Mouse (Mus musculus) MEL (cell line): ENCODE results near the gene Chd3. TPM values are rescaled to one million over a fixed set of nuclear protein-coding genes. Genes with fewer than 3 reads are reported as not detected.

ENCODE experiments used
- DNase-seq: peaks from one replicate; pipeline ENCODE4 v3.0.0; 2011; ENCODE audit warnings: low read depth, low spot score
- H3K27ac ChIP-seq: 2 replicates; pipeline ENCODE4 v1.5.1; 2012; ENCODE audit warnings: low read depth, mild to moderate bottlenecking, control low read depth, low read length, moderate library complexity; ENCODE audit not compliant: control insufficient read depth
- H3K27me3 ChIP-seq, 2 experiments: fragments of 150-350 bp in 1 of 2; sonication (generic) in 1 of 2; 2 replicates each; pipeline ENCODE4 v1.6.1; 2012; ENCODE audit warnings: low read length in 2 of 2, mild to moderate bottlenecking in 2 of 2, improper control_type of control experiment in 1 of 2, moderate library complexity in 1 of 2; ENCODE audit not compliant: insufficient read depth in 2 of 2, control insufficient read depth in 1 of 2
- H3K36me3 ChIP-seq, 2 experiments: 2 replicates each; pipeline ENCODE4 v1.6.1; 2012 to 2014; ENCODE audit warnings: low read length in 2 of 2, improper control_type of control experiment in 1 of 2, inconsistent platforms in 1 of 2, mild to moderate bottlenecking in 1 of 2; ENCODE audit not compliant: insufficient read depth in 2 of 2, control insufficient read depth in 1 of 2
- H3K4me1 ChIP-seq, 2 experiments: fragments of 150-350 bp in 1 of 2; sonication (generic) in 1 of 2; 2 replicates each; pipeline ENCODE4 v1.6.1; 2012; ENCODE audit warnings: low read length in 2 of 2, improper control_type of control experiment in 1 of 2, mild to moderate bottlenecking in 1 of 2; ENCODE audit not compliant: insufficient read depth in 2 of 2, control insufficient read depth in 1 of 2
- H3K4me3 ChIP-seq, 2 experiments: fragments of 150-350 bp in 1 of 2; sonication (generic) in 1 of 2; 2 replicates each; pipeline ENCODE4 v1.5.1; 2012; ENCODE audit warnings: low read depth in 2 of 2, low read length in 2 of 2, mild to moderate bottlenecking in 2 of 2, moderate library complexity in 2 of 2, control low read depth in 1 of 2, improper control_type of control experiment in 1 of 2; ENCODE audit not compliant: control insufficient read depth in 1 of 2, insufficient read depth in 1 of 2
- H3K79me2 ChIP-seq: 2 replicates; pipeline ENCODE4 v1.6.1; 2012; ENCODE audit warnings: mild to moderate bottlenecking, low read length, moderate library complexity; ENCODE audit not compliant: control insufficient read depth, poor library complexity, insufficient read depth
- H3K9ac ChIP-seq: 2 replicates; pipeline ENCODE4 v1.6.1; 2012; ENCODE audit warnings: low read depth, mild to moderate bottlenecking, control low read depth, low read length, moderate library complexity; ENCODE audit not compliant: control insufficient read depth, poor library complexity, severe bottlenecking
- H3K9me3 ChIP-seq: fragments of 150-350 bp; sonication (generic); replicated peaks from 2 replicates; pipeline ENCODE4 v1.6.1; 2012; ENCODE audit warnings: mild to moderate bottlenecking, low read length, improper control_type of control experiment, moderate library complexity; ENCODE audit not compliant: insufficient read depth
- CHD1 ChIP-seq: IDR thresholded peaks from 2 replicates; pipeline ENCODE4 v1.6.1; 2012; ENCODE audit warnings: low read depth, mild to moderate bottlenecking, inconsistent platforms, low read length, improper control_type of control experiment
- CHD2 ChIP-seq: IDR thresholded peaks from 2 replicates; pipeline ENCODE4 v1.6.1; 2011; ENCODE audit warnings: low read length, improper control_type of control experiment
- GABPA ChIP-seq: IDR thresholded peaks from 2 replicates; pipeline ENCODE4 v1.6.1; 2012; ENCODE audit warnings: low read depth, mild to moderate bottlenecking, inconsistent platforms, low read length, improper control_type of control experiment, moderate library complexity
- GATA1 ChIP-seq: IDR thresholded peaks from 2 replicates; pipeline ENCODE4 v1.6.1; 2011; ENCODE audit warnings: low read depth, low read length, improper control_type of control experiment
- JUND ChIP-seq: IDR thresholded peaks from 2 replicates; pipeline ENCODE4 v1.6.1; 2011; ENCODE audit warnings: low read depth, mild to moderate bottlenecking, improper control_type of control experiment, low read length
- MYC ChIP-seq: IDR thresholded peaks from 2 replicates; pipeline ENCODE4 v1.6.1; 2011; ENCODE audit warnings: low read depth, mild to moderate bottlenecking, low read length, improper control_type of control experiment, moderate library complexity
- NELFE ChIP-seq: IDR thresholded peaks from 2 replicates; pipeline ENCODE4 v1.6.1; 2011; ENCODE audit warnings: low read depth, low read length, improper control_type of control experiment
- RAD21 ChIP-seq: IDR thresholded peaks from 2 replicates; pipeline ENCODE4 v1.6.1; 2011; ENCODE audit warnings: mild to moderate bottlenecking, low read depth, low read length, improper control_type of control experiment
- UBTF ChIP-seq: IDR thresholded peaks from 2 replicates; pipeline ENCODE4 v1.6.1; 2012; ENCODE audit warnings: low read depth, mild to moderate bottlenecking, inconsistent platforms, low read length, improper control_type of control experiment, moderate library complexity, borderline replicate concordance; ENCODE audit not compliant: insufficient read depth
- ZMIZ1 ChIP-seq: IDR thresholded peaks from 2 replicates; pipeline ENCODE4 v1.6.1; 2012; ENCODE audit warnings: low read depth, mild to moderate bottlenecking, inconsistent platforms, low read length, improper control_type of control experiment, moderate library complexity
- polyA plus RNA-seq, 2 experiments: library from polyadenylated mRNA; stranded (reverse) in 1 of 2; unstranded in 1 of 2; fragments of >175 nt in 1 of 2; fragments of >200 nt in 1 of 2; gene quantifications; 2 replicates each; pipeline versions ENCODE4 v1.2.1 to v1.2.4; 2012; ENCODE audit warnings: low replicate concordance in 2 of 2, low read depth in 1 of 2; ENCODE audit not compliant: insufficient read length in 2 of 2, insufficient read depth in 1 of 2, missing spikeins in 1 of 2
- total RNA-seq: library from RNA; depleted of rRNA; stranded (reverse); fragments of 300-350 nt; gene quantifications from 2 replicates; pipeline ENCODE4 v1.2.3, GENCODE M21; 2012

Gene Chd3
- total and polyA plus RNA-seq, 3 experiments = 37.3 to 84.9 TPM; not detected in 1

- Histone ChIP-seq H3K4me1 (peaks cover 0 to 9% of the 10 kb centered on the region in 2 experiments; a peak in 2 of 4 replicates), H3K4me3 (no peak overlapping the region), H3K9ac (no peak overlapping the region), H3K27me3 (no peaks in the 10 kb centered on the region), H3K36me3 (peaks cover 0 to 4% of the 10 kb centered on the region in 2 experiments; a peak in 3 of 4 replicates), H3K27ac (no peak overlapping the region), H3K9me3 (no peaks in the 10 kb centered on the region), H3K79me2 (peaks cover 38% of the 10 kb centered on the region)
- TF ChIP-seq UBTF (no peak), NELFE (no peak), JUND (no peak)
- DNase-seq = no peak
Measured at GRCm38 (mm10) chr11:69406867-69407723, 37.9 kb upstream of the Chd3 start.

- no peak overlapping the region for H3K9ac ChIP-seq
- no peaks in the 10 kb centered on the region for H3K27me3 ChIP-seq
- no peak overlapping the region for H3K27ac ChIP-seq
- peaks cover 2% of the 10 kb centered on the region in 2 experiments; a peak in 1 of 4 replicates for H3K36me3 ChIP-seq
- H3K79me2 ChIP-seq = peaks cover 34% of the 10 kb centered on the region
- TF ChIP-seq GABPA (no peak), RAD21 (no peak), GATA1 (no peak), CHD1 (no peak)
- DNase-seq = no peak
- peaks cover 0 to 7% of the 10 kb centered on the region in 2 experiments; a peak in 2 of 4 replicates for H3K4me1 ChIP-seq
- no peaks in the 10 kb centered on the region for H3K9me3 ChIP-seq
- H3K4me3 ChIP-seq = no peak overlapping the region
Measured at GRCm38 (mm10) chr11:69406282-69406681, 37.1 kb upstream of the Chd3 start.

GRCm38 (mm10) chr11:69405397-69406200, 36.4 kb upstream of the Chd3 start:
- Histone ChIP-seq H3K27me3 (no peaks in the 10 kb centered on the region), H3K9ac (no peak overlapping the region), H3K4me1 (peaks cover 0 to 7% of the 10 kb centered on the region in 2 experiments; a peak in 2 of 4 replicates), H3K27ac (no peak overlapping the region), H3K4me3 (no peak overlapping the region), H3K9me3 (no peaks in the 10 kb centered on the region), H3K36me3 (peaks cover 2% of the 10 kb centered on the region in 2 experiments; a peak in 1 of 4 replicates), H3K79me2 (peaks cover 29% of the 10 kb centered on the region)
- DNase-seq = no peak
- TF ChIP-seq MYC (no peak), ZMIZ1 (no peak), CHD2 (no peak)
